Mouse (Mus musculus): ENCODE measurements at regions not wholly inside any gene's neighbourhood (a gene's known extent, or its start where the extent isn't known, plus 50 kb on each side); places are given as distances from the start of the nearest gene placed in this dataset.

DNA sequence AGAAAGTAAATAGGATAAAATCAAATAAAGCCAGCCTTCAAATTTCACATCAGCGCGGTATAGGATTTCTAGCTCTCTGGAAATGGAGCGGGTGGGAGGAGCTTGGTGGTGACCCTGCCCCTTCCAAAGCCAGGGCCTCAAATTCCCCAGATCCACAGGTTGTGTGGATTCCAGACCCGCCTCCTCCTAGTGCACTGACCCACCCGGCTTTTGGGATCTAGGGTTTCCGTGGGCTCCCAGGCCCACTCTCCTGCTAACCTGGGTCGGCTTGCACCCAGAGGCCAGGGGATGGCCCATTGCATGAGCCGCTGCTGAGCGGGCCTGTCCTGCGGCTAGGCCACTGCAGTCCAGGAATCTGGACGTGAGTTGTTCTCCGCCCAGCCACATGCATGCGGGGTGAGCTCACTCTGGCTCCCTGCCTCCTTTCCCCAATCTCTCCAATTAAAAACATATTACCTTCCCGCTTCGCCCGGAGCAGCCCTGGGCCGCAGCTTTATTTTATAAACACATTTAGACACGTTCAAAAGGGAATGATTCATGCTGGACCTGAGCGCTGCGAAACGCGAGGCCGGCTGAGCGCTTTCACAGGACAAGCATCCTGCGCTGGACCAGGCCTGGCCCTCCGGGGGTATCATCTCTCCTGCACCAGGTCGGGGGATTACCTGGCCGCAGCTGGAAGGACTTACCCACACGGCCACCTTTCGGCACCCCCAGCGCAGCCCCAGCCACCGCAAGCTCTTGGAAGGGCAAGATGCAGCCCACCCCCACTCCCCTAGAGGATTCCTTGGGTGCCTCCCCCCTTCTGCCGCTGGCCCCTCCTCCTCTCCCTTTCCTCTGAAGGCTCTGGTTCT, 101.2 kb upstream of the Smim23 start:
- H3K27ac ChIP-seq (replicated peaks; ENCODE audit: low read depth, low read length): peak overlapping the region; percentile 82
- WGBS: under 1% methylated on average over 33 of the region's 33 CpGs
- H3K4me1 ChIP-seq (ENCODE audit: control insufficient read depth, insufficient read depth, low read length): no peaks in the 10 kb centered on the region
- no peaks in the 10 kb centered on the region for H3K9me3 ChIP-seq (replicated peaks; ENCODE audit: control insufficient read depth, low read length)
- ATAC-seq (replicated peaks; ENCODE audit: insufficient number of reproducible peaks, low FRiP score, low TSS enrichment, low read depth) (peak; percentile 88), DNase-seq (ENCODE audit: low spot score) (peak; percentile 77)
- peak overlapping the region; percentile 45 for H3K4me2 ChIP-seq (ENCODE audit: low read depth, low read length)
- H3K36me3 ChIP-seq (replicated peaks; ENCODE audit: control insufficient read depth, insufficient read depth, low read depth, low read length): no peaks in the 10 kb centered on the region
- H3K9ac ChIP-seq (replicated peaks; ENCODE audit: low read length): peak overlapping the region; percentile 35
- 0 out of 2 replicates have a peak, but pooled peaks cover 2% of the 10 kb centered on the region for H3K27me3 ChIP-seq (ENCODE audit: control insufficient read depth, insufficient read depth, low read length)
- H3K4me3 ChIP-seq (ENCODE audit: low read depth, low read length): peak overlapping the region; percentile 17

DNA sequence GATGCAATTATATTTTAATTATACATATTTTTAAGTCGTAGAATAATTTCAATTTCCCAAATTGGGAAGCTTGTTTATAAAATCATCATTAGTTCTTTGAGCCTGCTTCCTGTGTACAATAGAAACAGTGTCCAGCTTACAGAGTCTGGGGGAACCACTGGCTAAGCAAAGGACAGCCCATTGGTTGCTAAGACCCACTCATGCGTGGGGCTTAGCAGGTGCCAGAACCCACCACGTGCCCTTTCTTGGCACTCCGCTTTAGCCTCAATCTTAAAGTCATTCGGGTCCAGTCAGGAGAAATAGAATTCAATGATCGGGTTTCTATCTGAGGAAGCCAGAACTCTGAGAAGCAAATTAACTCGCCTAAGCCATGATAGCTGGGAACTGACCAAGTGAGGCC, 100.5 kb upstream of the Smim23 start:
- Histone ChIP-seq H3K9ac (replicated peaks; ENCODE audit: low read length) (no peak overlapping the region), H3K4me1 (ENCODE audit: control insufficient read depth, insufficient read depth, low read length) (no peaks in the 10 kb centered on the region), H3K36me3 (replicated peaks; ENCODE audit: control insufficient read depth, insufficient read depth, low read depth, low read length) (no peaks in the 10 kb centered on the region), H3K9me3 (replicated peaks; ENCODE audit: control insufficient read depth, low read length) (no peaks in the 10 kb centered on the region), H3K4me3 (ENCODE audit: low read depth, low read length) (no peak overlapping the region), H3K27ac (replicated peaks; ENCODE audit: low read depth, low read length) (peak overlapping the region; percentile 29), H3K27me3 (ENCODE audit: control insufficient read depth, insufficient read depth, low read length) (0 out of 2 replicates have a peak, but pooled peaks cover 2% of the 10 kb centered on the region), H3K4me2 (ENCODE audit: low read depth, low read length) (no peak overlapping the region)
- ATAC-seq (replicated peaks; ENCODE audit: insufficient number of reproducible peaks, low FRiP score, low TSS enrichment, low read depth) (no peak), DNase-seq (ENCODE audit: low spot score) (no peak)
- 65% methylated on average over 7 of the region's 7 CpGs for WGBS

DNA sequence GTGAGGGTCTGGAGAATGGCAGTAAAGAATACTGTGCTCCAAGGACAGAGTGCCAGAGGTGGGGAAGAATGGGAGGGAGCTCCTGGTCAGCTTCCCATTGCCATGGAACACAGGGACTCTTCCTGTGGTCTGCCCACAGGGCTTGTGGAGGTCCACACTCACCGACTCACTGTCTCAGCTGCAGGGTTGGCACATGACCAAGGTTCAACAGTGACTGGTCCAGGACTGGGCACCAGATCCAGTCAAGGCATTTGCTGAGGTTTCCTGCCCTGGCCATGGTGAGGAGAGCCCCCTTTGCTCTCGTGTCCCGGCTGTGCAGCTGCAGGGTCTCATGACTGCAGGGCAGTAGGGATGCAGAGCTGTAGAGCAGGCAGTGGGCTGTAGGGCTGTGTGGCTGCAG, 88.7 kb upstream of the Smim23 start:
- Histone ChIP-seq H3K27ac (replicated peaks; ENCODE audit: low read depth, low read length) (no peak overlapping the region), H3K4me2 (ENCODE audit: low read depth, low read length) (no peak overlapping the region), H3K9me3 (replicated peaks; ENCODE audit: control insufficient read depth, low read length) (no peaks in the 10 kb centered on the region), H3K4me1 (ENCODE audit: control insufficient read depth, insufficient read depth, low read length) (no peaks in the 10 kb centered on the region), H3K36me3 (replicated peaks; ENCODE audit: control insufficient read depth, insufficient read depth, low read depth, low read length) (no peaks in the 10 kb centered on the region), H3K4me3 (ENCODE audit: low read depth, low read length) (no peak overlapping the region), H3K27me3 (ENCODE audit: control insufficient read depth, insufficient read depth, low read length) (no peaks in the 10 kb centered on the region), H3K9ac (replicated peaks; ENCODE audit: low read length) (no peak overlapping the region)
- ATAC-seq (replicated peaks; ENCODE audit: insufficient number of reproducible peaks, low FRiP score, low TSS enrichment, low read depth) (no peak), DNase-seq (ENCODE audit: low spot score) (no peak)
- 72% methylated on average over 3 of the region's 3 CpGs for WGBS

DNA sequence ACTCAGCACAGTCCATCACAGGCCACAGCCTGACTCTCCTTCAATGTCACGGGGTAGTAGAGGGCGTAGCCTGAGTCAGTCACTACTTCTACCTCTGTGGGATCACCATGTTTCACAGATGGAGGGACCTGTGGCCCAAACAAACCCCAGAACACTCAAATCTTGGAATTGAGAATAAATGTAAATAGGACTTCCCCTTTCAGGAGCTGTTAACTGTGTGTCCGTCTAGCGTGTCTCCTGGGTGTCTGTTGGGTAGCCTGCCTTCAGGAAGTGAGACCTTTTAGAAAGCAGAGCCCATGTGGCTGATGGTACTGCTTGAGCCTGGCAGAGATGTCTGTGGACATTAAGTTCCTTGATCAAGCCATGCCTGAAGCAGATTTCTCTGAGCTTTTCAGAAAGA, 87.4 kb upstream of the Smim23 start:
- H3K27me3 ChIP-seq (ENCODE audit: control insufficient read depth, insufficient read depth, low read length): no peaks in the 10 kb centered on the region; the same call in 1 of the 2 replicates
- DNase-seq (ENCODE audit: low spot score): no peak
- H3K4me1 ChIP-seq (ENCODE audit: control insufficient read depth, insufficient read depth, low read length): no peaks in the 10 kb centered on the region
- no peak overlapping the region for H3K9ac ChIP-seq (replicated peaks; ENCODE audit: low read length)
- H3K4me2 ChIP-seq (ENCODE audit: low read depth, low read length): no peak overlapping the region
- no peak overlapping the region for H3K4me3 ChIP-seq (ENCODE audit: low read depth, low read length)
- ATAC-seq (replicated peaks; ENCODE audit: insufficient number of reproducible peaks, low FRiP score, low TSS enrichment, low read depth): no peak
- WGBS: 82% methylated on average over 4 of the region's 4 CpGs
- H3K36me3 ChIP-seq (replicated peaks; ENCODE audit: control insufficient read depth, insufficient read depth, low read depth, low read length): no peaks in the 10 kb centered on the region
- H3K9me3 ChIP-seq (replicated peaks; ENCODE audit: control insufficient read depth, low read length): no peaks in the 10 kb centered on the region
- no peak overlapping the region for H3K27ac ChIP-seq (replicated peaks; ENCODE audit: low read depth, low read length)

DNA sequence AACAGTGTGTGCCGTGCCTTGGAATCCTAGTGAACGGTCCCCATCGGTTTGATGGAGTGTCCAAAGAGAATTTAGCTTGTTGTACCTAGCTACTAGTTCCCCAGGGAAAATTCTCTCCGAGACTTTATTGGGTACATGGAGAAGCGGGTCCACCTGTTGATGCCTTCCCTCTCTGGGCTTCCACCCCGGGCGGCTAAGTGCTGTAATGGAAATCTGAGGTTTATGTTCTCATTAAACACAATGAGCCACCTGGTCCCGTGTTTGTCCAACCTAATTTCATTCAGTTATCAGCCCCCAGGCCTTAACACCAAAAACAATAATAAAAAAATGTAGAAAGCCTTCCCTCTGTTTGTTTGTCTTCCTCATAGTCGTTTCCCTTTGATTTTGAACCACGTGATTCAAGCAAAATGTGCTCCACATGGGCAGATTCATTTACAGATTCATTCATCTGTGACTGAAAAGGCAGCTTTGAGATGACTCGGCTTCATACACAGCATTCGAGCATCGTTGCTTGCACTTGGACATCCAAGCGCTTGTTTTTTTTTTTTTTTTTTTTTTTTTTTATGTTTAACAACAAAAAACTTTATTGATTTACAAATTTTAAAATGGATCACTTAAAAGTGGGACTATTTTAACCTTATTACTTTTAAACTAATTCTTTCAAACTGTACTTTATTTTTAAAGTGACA, 84.5 kb upstream of the Smim23 start:
- Histone ChIP-seq H3K36me3 (replicated peaks; ENCODE audit: control insufficient read depth, insufficient read depth, low read depth, low read length) (no peaks in the 10 kb centered on the region), H3K4me1 (ENCODE audit: control insufficient read depth, insufficient read depth, low read length) (no peaks in the 10 kb centered on the region), H3K27ac (replicated peaks; ENCODE audit: low read depth, low read length) (no peak overlapping the region), H3K27me3 (ENCODE audit: control insufficient read depth, insufficient read depth, low read length) (no peaks in the 10 kb centered on the region; the same call in 1 of the 2 replicates), H3K4me2 (ENCODE audit: low read depth, low read length) (no peak overlapping the region), H3K4me3 (ENCODE audit: low read depth, low read length) (no peak overlapping the region), H3K9me3 (replicated peaks; ENCODE audit: control insufficient read depth, low read length) (no peaks in the 10 kb centered on the region), H3K9ac (replicated peaks; ENCODE audit: low read length) (no peak overlapping the region)
- no peak for DNase-seq (ENCODE audit: low spot score)
- ATAC-seq (replicated peaks; ENCODE audit: insufficient number of reproducible peaks, low FRiP score, low TSS enrichment, low read depth): no peak
- WGBS: 69% methylated on average over 14 of the region's 14 CpGs

DNA sequence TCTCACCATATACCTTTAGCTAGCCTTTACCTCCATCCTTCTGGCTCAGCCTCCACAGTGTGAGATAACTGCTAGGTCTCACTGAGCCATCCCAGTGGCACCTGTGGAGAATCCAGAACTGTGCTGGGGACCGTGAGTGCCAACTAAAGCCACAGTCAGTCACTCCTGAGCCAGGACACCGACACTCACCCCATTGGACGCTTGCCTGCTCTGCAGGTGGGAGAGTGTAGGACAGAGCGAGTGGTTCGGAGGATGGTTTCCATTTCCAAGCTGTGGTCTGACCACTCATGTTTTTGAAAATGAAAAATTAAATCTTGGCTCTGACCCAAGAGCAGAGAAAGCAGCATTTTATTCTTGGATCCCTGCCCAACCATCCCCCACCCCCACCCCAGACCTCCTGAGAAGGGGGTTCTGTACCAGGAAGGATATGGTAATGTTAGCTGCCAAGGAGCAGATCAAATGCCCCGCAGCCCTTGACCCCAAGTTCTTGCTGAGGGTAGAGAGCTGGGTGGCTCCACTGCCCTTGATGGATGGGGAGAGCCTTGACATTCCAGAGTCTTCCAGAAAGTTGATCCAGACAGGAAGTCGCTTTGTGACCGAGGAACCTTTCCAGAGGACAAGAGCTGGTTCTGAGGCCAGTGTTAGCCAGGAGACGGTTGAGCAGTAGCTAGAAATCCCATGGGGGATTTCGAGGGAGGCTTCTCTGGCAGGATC, 83.3 kb upstream of the Smim23 start:
- 50% methylated on average over 10 of the region's 10 CpGs for WGBS
- ATAC-seq (replicated peaks; ENCODE audit: insufficient number of reproducible peaks, low FRiP score, low TSS enrichment, low read depth) (peak; percentile 50; the same call in 1 of the 2 replicates), DNase-seq (ENCODE audit: low spot score) (no peak)
- H3K36me3 ChIP-seq (replicated peaks; ENCODE audit: control insufficient read depth, insufficient read depth, low read depth, low read length): no peaks in the 10 kb centered on the region
- no peaks in the 10 kb centered on the region; the same call in 1 of the 2 replicates for H3K27me3 ChIP-seq (ENCODE audit: control insufficient read depth, insufficient read depth, low read length)
- H3K27ac ChIP-seq (replicated peaks; ENCODE audit: low read depth, low read length): no peak overlapping the region
- H3K4me2 ChIP-seq (ENCODE audit: low read depth, low read length): no peak overlapping the region
- no peaks in the 10 kb centered on the region for H3K9me3 ChIP-seq (replicated peaks; ENCODE audit: control insufficient read depth, low read length)
- H3K4me3 ChIP-seq (ENCODE audit: low read depth, low read length): no peak overlapping the region
- H3K9ac ChIP-seq (replicated peaks; ENCODE audit: low read length): no peak overlapping the region
- H3K4me1 ChIP-seq (ENCODE audit: control insufficient read depth, insufficient read depth, low read length): 0 out of 2 replicates have a peak, but pooled peaks cover 2% of the 10 kb centered on the region

DNA sequence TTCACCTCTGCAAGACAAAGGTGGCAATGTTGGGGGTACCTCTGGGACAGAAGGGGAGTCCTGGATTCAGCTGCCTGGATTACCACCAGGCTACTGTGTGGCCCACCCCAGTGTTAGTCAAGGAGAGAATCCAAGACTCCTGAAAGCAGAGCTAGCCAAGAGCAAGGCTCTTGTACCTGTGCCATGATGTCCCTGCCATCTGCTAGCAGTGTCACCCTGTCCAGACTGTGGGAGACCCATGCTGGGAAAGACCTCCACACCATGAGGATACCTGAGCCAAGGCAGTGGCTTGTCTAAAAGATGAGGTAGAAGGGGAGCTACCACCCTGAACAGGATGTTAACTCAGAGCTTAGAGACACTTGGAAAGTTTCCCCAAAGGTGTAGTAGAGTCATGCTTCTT, 79.6 kb upstream of the Smim23 start:
- Histone ChIP-seq H3K9me3 (replicated peaks; ENCODE audit: control insufficient read depth, low read length) (no peaks in the 10 kb centered on the region), H3K4me2 (ENCODE audit: low read depth, low read length) (no peak overlapping the region), H3K27ac (replicated peaks; ENCODE audit: low read depth, low read length) (no peak overlapping the region), H3K4me1 (ENCODE audit: control insufficient read depth, insufficient read depth, low read length) (peaks cover 3% of the 10 kb centered on the region; the same call in 1 of the 2 replicates), H3K9ac (replicated peaks; ENCODE audit: low read length) (no peak overlapping the region), H3K4me3 (ENCODE audit: low read depth, low read length) (no peak overlapping the region), H3K36me3 (replicated peaks; ENCODE audit: control insufficient read depth, insufficient read depth, low read depth, low read length) (no peaks in the 10 kb centered on the region), H3K27me3 (ENCODE audit: control insufficient read depth, insufficient read depth, low read length) (no peaks in the 10 kb centered on the region; the same call in 1 of the 2 replicates)
- ATAC-seq (replicated peaks; ENCODE audit: insufficient number of reproducible peaks, low FRiP score, low TSS enrichment, low read depth): no peak
- no peak for DNase-seq (ENCODE audit: low spot score)

All from embryonic facial prominence, embryonic 11.5 days (tissue).